Mouse (Mus musculus): Measurements from ENCODE around the gene Cep112. TPM values are rescaled to one million over a fixed set of nuclear protein-coding genes. Genes with fewer than 3 reads are reported as not detected.
A peak's percentile ranks its signal among the peaks of the same experiment; 100 is the strongest.

The Cep112 gene
- polyA plus RNA-seq, 1 experiment, result 0.07 TPM

DNA sequence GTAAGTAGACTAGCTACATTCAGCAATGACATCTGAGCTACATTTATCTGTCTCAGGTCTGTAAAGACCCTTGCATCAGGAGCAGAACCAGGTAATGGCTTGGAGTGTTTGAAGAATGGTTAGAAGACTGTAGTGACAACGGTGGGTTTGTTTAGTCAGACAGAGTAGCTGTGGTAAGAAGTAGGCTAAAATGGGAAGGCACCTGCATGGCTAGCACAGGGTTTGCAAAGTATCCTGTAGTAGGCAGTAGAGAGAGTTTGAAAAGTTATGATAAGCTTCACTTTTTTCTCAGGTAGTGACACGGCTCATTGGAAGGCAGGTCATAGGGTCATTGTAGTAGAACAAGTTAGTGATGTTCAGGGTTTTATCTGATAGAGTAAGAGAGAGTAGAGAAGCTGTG, 4.1 kb downstream of the Cep112 start:
- WGBS, result 55% methylated on average over 2 of the region's 2 CpGs
- no peak for TF ChIP-seq POLR2A (IDR thresholded peaks at IDR 0.05; ENCODE audit: control insufficient read depth, extremely low read depth, insufficient read depth, low read length, poor library complexity)
- no peak for TF ChIP-seq CTCF (IDR thresholded peaks at IDR 0.05; ENCODE audit: borderline replicate concordance, control insufficient read depth, extremely low read depth, insufficient read depth, low read length, poor library complexity)
- no peak overlapping the region for H3K4me3 ChIP-seq (ENCODE audit: control insufficient read depth, insufficient read depth, low read length)
- DNase-seq, result no peak
- no peak overlapping the region for H3K27ac ChIP-seq (ENCODE audit: control insufficient read depth, insufficient read depth, low read length)
- peaks cover 5% of the 10 kb centered on the region; the same call in 1 of the 2 replicates for H3K27me3 ChIP-seq (ENCODE audit: control insufficient read depth, insufficient read depth, low read length)
- H3K36me3 ChIP-seq (ENCODE audit: control insufficient read depth, insufficient read depth, low read length), result no peaks in the 10 kb centered on the region
- peaks cover 6% of the 10 kb centered on the region; the same call in 1 of the 2 replicates for H3K4me1 ChIP-seq (replicated peaks; ENCODE audit: control insufficient read depth, insufficient read depth, low read length)

DNA sequence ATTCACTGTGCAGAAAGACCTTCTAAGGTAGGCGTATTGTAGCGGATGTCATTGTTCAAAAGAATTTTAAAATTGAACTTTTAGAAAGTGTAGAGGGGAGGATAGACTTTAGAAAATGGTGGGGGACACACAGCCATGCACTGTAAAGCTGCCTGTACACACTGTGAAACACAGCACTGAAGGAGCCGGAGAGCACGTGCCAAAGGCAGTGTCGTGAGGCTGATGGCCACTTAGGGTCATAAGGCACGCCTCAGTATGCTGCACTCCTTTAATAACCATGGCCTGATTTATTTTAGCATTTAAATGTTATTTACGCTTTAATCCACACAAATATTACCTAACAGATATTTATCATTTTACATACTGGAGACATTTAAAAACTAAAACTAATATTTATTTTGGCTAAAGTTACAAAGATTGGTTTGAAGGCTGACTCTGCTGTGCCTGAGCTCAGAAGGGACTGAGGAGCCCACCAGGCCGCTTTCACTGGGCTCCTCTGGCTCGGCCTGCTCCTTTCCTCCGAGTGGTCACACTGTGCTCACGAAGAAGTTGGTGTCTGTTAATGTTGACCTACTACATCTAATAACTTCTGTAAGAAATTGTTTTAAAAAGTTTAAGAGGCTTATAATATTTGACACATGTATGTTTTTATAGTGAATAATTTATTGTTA, 19.0 kb downstream of the Cep112 start:
- no peak overlapping the region for H3K27ac ChIP-seq (ENCODE audit: control insufficient read depth, insufficient read depth, low read length)
- H3K4me3 ChIP-seq (ENCODE audit: control insufficient read depth, insufficient read depth, low read length), result no peak overlapping the region
- TF ChIP-seq POLR2A (IDR thresholded peaks at IDR 0.05; ENCODE audit: control insufficient read depth, extremely low read depth, insufficient read depth, low read length, poor library complexity), result no peak
- no peak for TF ChIP-seq CTCF (IDR thresholded peaks at IDR 0.05; ENCODE audit: borderline replicate concordance, control insufficient read depth, extremely low read depth, insufficient read depth, low read length, poor library complexity)
- WGBS, result 98% methylated on average over 11 of the region's 11 CpGs
- no peaks in the 10 kb centered on the region for H3K36me3 ChIP-seq (ENCODE audit: control insufficient read depth, insufficient read depth, low read length)
- no peaks in the 10 kb centered on the region for H3K4me1 ChIP-seq (replicated peaks; ENCODE audit: control insufficient read depth, insufficient read depth, low read length)
- no peak for DNase-seq
- H3K27me3 ChIP-seq (ENCODE audit: control insufficient read depth, insufficient read depth, low read length), result no peaks in the 10 kb centered on the region

DNA sequence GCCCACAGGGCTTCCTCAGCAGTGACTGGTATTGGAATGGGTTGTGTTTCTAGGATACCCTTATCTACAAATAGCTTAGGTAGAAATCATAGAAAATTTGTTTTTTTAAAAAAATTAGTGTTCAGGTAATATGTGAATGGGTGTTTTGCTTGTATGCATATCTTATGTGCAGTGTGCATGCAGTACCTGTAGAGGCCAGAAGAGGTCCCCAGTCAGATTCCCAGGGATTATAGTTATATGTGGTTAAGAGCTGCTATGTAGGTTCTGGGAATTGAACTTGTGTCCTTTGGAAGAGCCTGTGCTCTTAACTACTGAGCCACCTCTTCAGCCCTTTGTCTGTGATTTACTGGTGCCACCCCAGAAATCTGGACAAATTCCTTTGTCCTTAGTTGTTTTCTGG, 22.2 kb downstream of the Cep112 start:
- Histone ChIP-seq H3K27me3 (ENCODE audit: control insufficient read depth, insufficient read depth, low read length) (no peaks in the 10 kb centered on the region), H3K27ac (ENCODE audit: control insufficient read depth, insufficient read depth, low read length) (no peak overlapping the region), H3K4me3 (ENCODE audit: control insufficient read depth, insufficient read depth, low read length) (no peak overlapping the region), H3K36me3 (ENCODE audit: control insufficient read depth, insufficient read depth, low read length) (no peaks in the 10 kb centered on the region), H3K4me1 (replicated peaks; ENCODE audit: control insufficient read depth, insufficient read depth, low read length) (no peaks in the 10 kb centered on the region)
- TF ChIP-seq POLR2A (IDR thresholded peaks at IDR 0.05; ENCODE audit: control insufficient read depth, extremely low read depth, insufficient read depth, low read length, poor library complexity) (no peak), CTCF (IDR thresholded peaks at IDR 0.05; ENCODE audit: borderline replicate concordance, control insufficient read depth, extremely low read depth, insufficient read depth, low read length, poor library complexity) (no peak)
- peak; percentile 30 for DNase-seq

- Histone ChIP-seq H3K36me3 (ENCODE audit: control insufficient read depth, insufficient read depth, low read length) (no peaks in the 10 kb centered on the region), H3K27ac (ENCODE audit: control insufficient read depth, insufficient read depth, low read length) (no peak overlapping the region), H3K4me1 (replicated peaks; ENCODE audit: control insufficient read depth, insufficient read depth, low read length) (no peaks in the 10 kb centered on the region), H3K27me3 (ENCODE audit: control insufficient read depth, insufficient read depth, low read length) (no peaks in the 10 kb centered on the region), H3K4me3 (ENCODE audit: control insufficient read depth, insufficient read depth, low read length) (no peak overlapping the region)
- TF ChIP-seq CTCF (IDR thresholded peaks at IDR 0.05; ENCODE audit: borderline replicate concordance, control insufficient read depth, extremely low read depth, insufficient read depth, low read length, poor library complexity) (no peak), POLR2A (IDR thresholded peaks at IDR 0.05; ENCODE audit: control insufficient read depth, extremely low read depth, insufficient read depth, low read length, poor library complexity) (no peak)
- peak; percentile 63 for DNase-seq
- 33% methylated on average over 3 of the region's 3 CpGs for WGBS
Observed at GRCm38 (mm10) chr11:108449811-108450210, 24.8 kb downstream of the Cep112 start.

DNA sequence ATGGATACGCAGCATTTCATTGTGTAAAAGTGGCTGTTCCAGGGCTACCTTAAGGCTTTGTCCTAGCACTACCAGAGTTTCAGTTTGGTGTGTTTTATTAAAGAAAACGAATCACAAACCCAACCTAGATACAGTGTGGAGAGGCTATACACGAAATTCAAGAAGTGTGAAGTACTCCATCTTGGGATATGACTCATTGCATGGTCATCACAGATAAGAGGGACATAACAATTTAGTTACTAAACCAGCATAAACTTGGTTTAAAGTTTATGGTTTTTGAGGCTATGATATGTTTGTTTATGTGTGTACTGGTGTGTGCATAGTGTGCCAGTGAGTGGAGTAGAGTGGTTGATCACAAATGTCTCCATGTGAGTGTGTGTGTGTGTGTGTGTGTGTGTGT, 34.6 kb downstream of the Cep112 start:
- H3K4me1 ChIP-seq (replicated peaks; ENCODE audit: control insufficient read depth, insufficient read depth, low read length), result no peaks in the 10 kb centered on the region
- TF ChIP-seq POLR2A (IDR thresholded peaks at IDR 0.05; ENCODE audit: control insufficient read depth, extremely low read depth, insufficient read depth, low read length, poor library complexity) (no peak), CTCF (IDR thresholded peaks at IDR 0.05; ENCODE audit: borderline replicate concordance, control insufficient read depth, extremely low read depth, insufficient read depth, low read length, poor library complexity) (no peak)
- H3K36me3 ChIP-seq (ENCODE audit: control insufficient read depth, insufficient read depth, low read length), result no peaks in the 10 kb centered on the region
- DNase-seq, result no peak
- no peak overlapping the region for H3K27ac ChIP-seq (ENCODE audit: control insufficient read depth, insufficient read depth, low read length)
- WGBS, result 87% methylated on average over 3 of the region's 3 CpGs
- no peak overlapping the region for H3K4me3 ChIP-seq (ENCODE audit: control insufficient read depth, insufficient read depth, low read length)
- no peaks in the 10 kb centered on the region for H3K27me3 ChIP-seq (ENCODE audit: control insufficient read depth, insufficient read depth, low read length)

- TF ChIP-seq CTCF (IDR thresholded peaks at IDR 0.05; ENCODE audit: borderline replicate concordance, control insufficient read depth, extremely low read depth, insufficient read depth, low read length, poor library complexity) (no peak), POLR2A (IDR thresholded peaks at IDR 0.05; ENCODE audit: control insufficient read depth, extremely low read depth, insufficient read depth, low read length, poor library complexity) (no peak)
- Histone ChIP-seq H3K27ac (ENCODE audit: control insufficient read depth, insufficient read depth, low read length) (no peak overlapping the region), H3K36me3 (ENCODE audit: control insufficient read depth, insufficient read depth, low read length) (no peaks in the 10 kb centered on the region), H3K4me1 (replicated peaks; ENCODE audit: control insufficient read depth, insufficient read depth, low read length) (no peaks in the 10 kb centered on the region), H3K4me3 (ENCODE audit: control insufficient read depth, insufficient read depth, low read length) (no peak overlapping the region), H3K27me3 (ENCODE audit: control insufficient read depth, insufficient read depth, low read length) (no peaks in the 10 kb centered on the region)
- WGBS, result 97% methylated on average over 8 of the region's 8 CpGs
- no peak for DNase-seq
Observed at GRCm38 (mm10) chr11:108464138-108464537, 39.1 kb downstream of the Cep112 start.
